9 mouse cellular contexts compared by ENCODE assay signal in the genomic region with DNA sequence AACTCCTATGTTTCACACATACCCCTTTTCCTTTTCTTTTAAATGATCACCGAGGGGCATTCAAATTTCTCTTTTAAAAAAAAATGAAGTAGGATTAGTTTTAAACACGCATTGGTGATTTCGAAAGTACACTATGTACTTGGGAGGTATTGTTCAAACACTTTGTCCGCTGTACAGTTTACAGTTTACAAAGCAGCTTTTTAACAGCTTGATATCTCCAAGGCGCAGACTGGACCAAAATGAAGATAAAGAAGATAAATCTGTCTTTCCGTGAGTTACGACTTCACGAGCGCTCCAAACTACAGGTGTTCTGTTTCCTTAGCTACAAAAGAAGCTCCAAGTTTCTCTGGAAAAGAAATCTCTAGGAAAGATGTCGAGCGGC. TPM values are rescaled to one million over a fixed set of nuclear protein-coding genes. Genes with fewer than 3 reads are reported as not detected.
DNase-seq lines count a peak whose midpoint lies in the region; ATAC-seq and TF ChIP-seq lines count a peak whose summit lies in the region.
"Had no signal": no experiment of that assay in that cellular context is flagged by ENCODE, and none has a peak within 500 bp of the region (broad histone marks: within the 10 kb centered on the region; RNA-seq: fewer than 3 reads in every experiment).

No protein-coding gene starts in this region.

- intact Hi-C loops in left cerebral cortex, postnatal 4 days (cut with DNase I), result no loop called here

- 20% methylated on average over 11 of the region's 11 CpGs for WGBS in heart, embryonic 15.5 days
- WGBS in hindbrain, embryonic 15.5 days, result 24% methylated on average over 11 of the region's 11 CpGs
- WGBS in midbrain, embryonic 10.5 days, result 28% methylated on average over 11 of the region's 11 CpGs

- ATAC-seq in heart, embryonic 15.5 days (replicated peaks; ENCODE audit: insufficient number of reproducible peaks, insufficient read depth, low FRiP score, low read depth), result no peak
- no peak for ATAC-seq in hindbrain, embryonic 15.5 days (ENCODE audit: low FRiP score, low read depth)

- H3K27me3 ChIP-seq in heart, embryonic 15.5 days, result no peaks in the 10 kb centered on the region
- no peaks in the 10 kb centered on the region for H3K27me3 ChIP-seq in MEL (ENCODE audit: control insufficient read depth in 1 of 2, insufficient read depth in 2 of 2, low read length in 2 of 2)
- H3K27me3 ChIP-seq in hindbrain, embryonic 15.5 days, result no peaks in the 10 kb centered on the region
- peaks cover 5% of the 10 kb centered on the region; the same call in 1 of the 2 replicates for H3K27me3 ChIP-seq in midbrain, embryonic 10.5 days (ENCODE audit: low read depth, poor library complexity, severe bottlenecking)

- H3K9ac ChIP-seq in heart, embryonic 15.5 days, result peak overlapping the region; percentile 79
- H3K9ac ChIP-seq in MEL (ENCODE audit: control insufficient read depth, low read depth, low read length, poor library complexity, severe bottlenecking), result peak overlapping the region; percentile 75
- H3K9ac ChIP-seq in hindbrain, embryonic 15.5 days, result peak overlapping the region; percentile 63

- no peak for DNase-seq in heart, adult 8-10 months (ENCODE audit: low spot score)
- DNase-seq in MEL (ENCODE audit: low read depth, low spot score), result peak; percentile 53
- DNase-seq in midbrain, embryonic 10.5 days (ENCODE audit: low spot score), result no peak
- DNase-seq in left cerebral cortex, postnatal 4 days, result no peak
- DNase-seq in adrenal gland, adult 2 months, result no peak
- no peak for DNase-seq in kidney, adult 8-10 months

- no peak for TF ChIP-seq POLR2A in MEL (IDR thresholded peaks at IDR 0.05; ENCODE audit: control insufficient read depth in 1 of 2, insufficient read depth in 1 of 2, low read depth in 1 of 2, low read length in 2 of 2, poor library complexity in 1 of 2)

- H3K4me2 ChIP-seq in heart, embryonic 15.5 days, result peak overlapping the region; percentile 98
- peak overlapping the region; percentile 100 for H3K4me2 ChIP-seq in hindbrain, embryonic 15.5 days

- peaks cover 4% of the 10 kb centered on the region; the same call in 1 of the 2 replicates for H3K4me1 ChIP-seq in heart, embryonic 15.5 days (replicated peaks)
- H3K4me1 ChIP-seq in MEL (ENCODE audit: control insufficient read depth in 1 of 2, insufficient read depth in 2 of 2, low read length in 2 of 2), result peaks cover 0 to 22% of the 10 kb centered on the region in 2 experiments; a peak in 3 of 4 replicates
- peaks cover 12% of the 10 kb centered on the region for H3K4me1 ChIP-seq in hindbrain, embryonic 15.5 days (replicated peaks)
- H3K4me1 ChIP-seq in midbrain, embryonic 10.5 days, result peaks cover 18% of the 10 kb centered on the region

- no peak for TF ChIP-seq CTCF in MEL (IDR thresholded peaks at IDR 0.05 in 2 of 3, conservative IDR thresholded peaks at IDR 0.05 in 1 of 3; ENCODE audit: control insufficient read depth in 1 of 3, insufficient read depth in 1 of 3, low read depth in 2 of 3, low read length in 3 of 3, poor library complexity in 1 of 3, severe bottlenecking in 1 of 3)

- no peaks in the 10 kb centered on the region for H3K9me3 ChIP-seq in heart, embryonic 15.5 days (replicated peaks)
- H3K9me3 ChIP-seq in MEL (replicated peaks; ENCODE audit: insufficient read depth, low read length), result no peaks in the 10 kb centered on the region
- no peaks in the 10 kb centered on the region for H3K9me3 ChIP-seq in hindbrain, embryonic 15.5 days
- H3K9me3 ChIP-seq in midbrain, embryonic 10.5 days (replicated peaks), result no peaks in the 10 kb centered on the region

- no peak for TF ChIP-seq RAD21 in MEL (IDR thresholded peaks at IDR 0.05; ENCODE audit: low read depth, low read length)

- peak; percentile 70 to 81 for TF ChIP-seq EP300 in MEL (IDR thresholded peaks at IDR 0.05; ENCODE audit: low read depth in 1 of 2, low read length in 2 of 2)

- H3K79me2 ChIP-seq in MEL (ENCODE audit: control insufficient read depth, insufficient read depth, low read length, poor library complexity), result peaks cover 4% of the 10 kb centered on the region; the same call in 1 of the 2 replicates

- no peak overlapping the region for H3K27ac ChIP-seq in heart, embryonic 15.5 days
- peak overlapping the region; percentile 42 for H3K27ac ChIP-seq in MEL (ENCODE audit: control insufficient read depth, low read depth, low read length)
- no peak overlapping the region for H3K27ac ChIP-seq in hindbrain, embryonic 15.5 days (replicated peaks)
- H3K27ac ChIP-seq in midbrain, embryonic 10.5 days (replicated peaks), result peak overlapping the region; percentile 82; the same call in 1 of the 2 replicates

- H3K4me3 ChIP-seq in heart, embryonic 15.5 days, result peak overlapping the region; percentile 77
- peak overlapping the region; percentile 66 to 81 for H3K4me3 ChIP-seq in MEL (ENCODE audit: control insufficient read depth in 1 of 2, insufficient read depth in 1 of 2, low read depth in 2 of 2, low read length in 2 of 2)
- peak overlapping the region; percentile 83 for H3K4me3 ChIP-seq in hindbrain, embryonic 15.5 days
- peak overlapping the region; percentile 87 for H3K4me3 ChIP-seq in midbrain, embryonic 10.5 days

- peaks cover 4% of the 10 kb centered on the region for H3K36me3 ChIP-seq in heart, embryonic 15.5 days
- H3K36me3 ChIP-seq in MEL (ENCODE audit: control insufficient read depth in 1 of 2, insufficient read depth in 2 of 2, low read length in 2 of 2), result peaks cover 0 to 16% of the 10 kb centered on the region in 2 experiments; a peak in 2 of 4 replicates
- no peaks in the 10 kb centered on the region for H3K36me3 ChIP-seq in hindbrain, embryonic 15.5 days
- H3K36me3 ChIP-seq in midbrain, embryonic 10.5 days, result peaks cover 12% of the 10 kb centered on the region

TF ChIP-seq in MEL, 35 proteins besides CTCF, POLR2A, EP300 and RAD21 (continues in another document):
- TF ChIP-seq SIN3A (IDR thresholded peaks at IDR 0.05; ENCODE audit: low read length), result peak; percentile 40; the same call in 1 of the 2 replicates

RNA-seq across cellular contexts. Expression of a gene that starts 0.7 kb away (rescaled TPM):
- 5.9 and 8.6 TPM in 2 replicates for polyA plus RNA-seq in heart, embryonic 15.5 days (2015; fragmentation: Nextera tagmentation; extraction: Ambion mirVana)
- 10 to 100 TPM; 15.7 to 29.2 (median 22.4) TPM for total RNA-seq in heart, adult 8-10 months (2022)
- total RNA-seq in MEL (2012; rRNA removed), result 3.4 and 3.9 TPM in 2 replicates
- 1 to 10 TPM in 1 of 2 experiments, not detected in 1; 8.7 TPM for polyA plus RNA-seq in MEL (2012; ENCODE audit: insufficient read depth in 1 of 2, insufficient read length in 2 of 2, low read depth in 1 of 2, low replicate concordance in 2 of 2, missing spikeins in 1 of 2)
- 12.6 and 13.1 TPM in 2 replicates for polyA plus RNA-seq in hindbrain, embryonic 15.5 days (2015; fragmentation: Nextera tagmentation; extraction: Ambion mirVana)
- 9.0 and 9.3 TPM in 2 replicates for polyA plus RNA-seq in midbrain, embryonic 10.5 days (2016; fragmentation: Nextera tagmentation; extraction: Ambion mirVana)
- total RNA-seq in left cerebral cortex, postnatal 4 days (2021), result 10 to 100 TPM in 1 of 2 experiments, 1 to 10 TPM in 1; 9.4 to 10.0 TPM
- total RNA-seq in adrenal gland, adult 2 months (2021), result 10 to 100 TPM; 53.4 to 53.7 TPM
- polyA plus RNA-seq in adrenal gland, adult 2 months (2012; rRNA removed), result 34.9 and 39.7 TPM in 2 replicates

RNA-seq across cellular contexts. Expression of a gene that starts 0.7 kb away (rescaled TPM):
- polyA plus RNA-seq in heart, embryonic 15.5 days (2015; fragmentation: Nextera tagmentation; extraction: Ambion mirVana), result 0.27 and 0.33 TPM in 2 replicates
- not detected for total RNA-seq in heart, adult 8-10 months (2022)
- total RNA-seq in MEL (2012; rRNA removed), result 0.16 and 0.23 TPM in 2 replicates
- polyA plus RNA-seq in MEL (2012; ENCODE audit: insufficient read depth in 1 of 2, insufficient read length in 2 of 2, low read depth in 1 of 2, low replicate concordance in 2 of 2, missing spikeins in 1 of 2), result under 1 TPM in 1 of 2 experiments, not detected in 1; 0.40 TPM
- polyA plus RNA-seq in hindbrain, embryonic 15.5 days (2015; fragmentation: Nextera tagmentation; extraction: Ambion mirVana), result 0.35 and 0.69 TPM in 2 replicates
- 0.12 and 0.22 TPM in 2 replicates for polyA plus RNA-seq in midbrain, embryonic 10.5 days (2016; fragmentation: Nextera tagmentation; extraction: Ambion mirVana)
- total RNA-seq in left cerebral cortex, postnatal 4 days (2021), result under 1 TPM in 1 of 2 experiments, not detected in 1; 0.30 TPM
- total RNA-seq in adrenal gland, adult 2 months (2021), result 1 to 10 TPM; 1.5 to 1.6 TPM
- 1.5 and 1.8 TPM in 2 replicates for polyA plus RNA-seq in adrenal gland, adult 2 months (2012; rRNA removed)
- total RNA-seq: hematopoietic stem cell, adult 5-6 weeks had no signal

RNA-seq across cellular contexts. Expression of a gene that starts 9.6 kb away (rescaled TPM):
- polyA plus RNA-seq in heart, embryonic 15.5 days (2015; fragmentation: Nextera tagmentation; extraction: Ambion mirVana), result not detected in 2 replicates
- total RNA-seq in heart, adult 8-10 months (2022), result 1 to 10 TPM; 4.4 to 5.6 (median 5.0) TPM
- 0.10 and 0.19 TPM in 2 replicates for total RNA-seq in MEL (2012; rRNA removed)
- under 1 TPM in 1 of 2 experiments, not detected in 1; 0.08 TPM for polyA plus RNA-seq in MEL (2012; ENCODE audit: insufficient read depth in 1 of 2, insufficient read length in 2 of 2, low read depth in 1 of 2, low replicate concordance in 2 of 2, missing spikeins in 1 of 2)
- polyA plus RNA-seq in hindbrain, embryonic 15.5 days (2015; fragmentation: Nextera tagmentation; extraction: Ambion mirVana), result 0.60 and 1.3 TPM in 2 replicates
- 0.04 and 0.10 TPM in 2 replicates for polyA plus RNA-seq in midbrain, embryonic 10.5 days (2016; fragmentation: Nextera tagmentation; extraction: Ambion mirVana)
- total RNA-seq in left cerebral cortex, postnatal 4 days (2021), result not detected
- 100 to 1,000 TPM; 564 to 869 TPM for total RNA-seq in adrenal gland, adult 2 months (2021)
- polyA plus RNA-seq in adrenal gland, adult 2 months (2012; rRNA removed), result 554 and 930 TPM in 2 replicates
- total RNA-seq: hematopoietic stem cell, adult 5-6 weeks had no signal

RNA-seq across cellular contexts. Expression of a gene that starts 26.7 kb away (rescaled TPM):
- polyA plus RNA-seq in heart, embryonic 15.5 days (2015; fragmentation: Nextera tagmentation; extraction: Ambion mirVana), result 1.6 and 2.8 TPM in 2 replicates
- 1 to 10 TPM; 1.2 to 1.4 (median 1.2) TPM for total RNA-seq in heart, adult 8-10 months (2022)
- total RNA-seq in MEL (2012; rRNA removed), result 12.1 and 13.1 TPM in 2 replicates
- 10 to 100 TPM in 1 of 2 experiments, not detected in 1; 15.6 TPM for polyA plus RNA-seq in MEL (2012; ENCODE audit: insufficient read depth in 1 of 2, insufficient read length in 2 of 2, low read depth in 1 of 2, low replicate concordance in 2 of 2, missing spikeins in 1 of 2)
- polyA plus RNA-seq in hindbrain, embryonic 15.5 days (2015; fragmentation: Nextera tagmentation; extraction: Ambion mirVana), result 2.1 TPM in 2 replicates
- polyA plus RNA-seq in midbrain, embryonic 10.5 days (2016; fragmentation: Nextera tagmentation; extraction: Ambion mirVana), result 5.6 and 6.0 TPM in 2 replicates
- 1 to 10 TPM; 4.1 to 4.7 TPM for total RNA-seq in left cerebral cortex, postnatal 4 days (2021)
- 1 to 10 TPM; 1.8 to 4.2 TPM for total RNA-seq in adrenal gland, adult 2 months (2021)
- polyA plus RNA-seq in adrenal gland, adult 2 months (2012; rRNA removed), result 2.9 and 4.7 TPM in 2 replicates

RNA-seq across cellular contexts. Expression of a gene that starts 51.3 kb away (rescaled TPM):
- 0.14 TPM in 1 of 2 replicates, not detected in the other for polyA plus RNA-seq in heart, embryonic 15.5 days (2015; fragmentation: Nextera tagmentation; extraction: Ambion mirVana)
- total RNA-seq in heart, adult 8-10 months (2022), result not detected
- total RNA-seq in MEL (2012; rRNA removed), result not detected in 2 replicates
- not detected for polyA plus RNA-seq in MEL (2012; ENCODE audit: insufficient read depth in 1 of 2, insufficient read length in 2 of 2, low read depth in 1 of 2, low replicate concordance in 2 of 2, missing spikeins in 1 of 2)
- polyA plus RNA-seq in hindbrain, embryonic 15.5 days (2015; fragmentation: Nextera tagmentation; extraction: Ambion mirVana), result 0.19 TPM in 1 of 2 replicates, not detected in the other
- polyA plus RNA-seq in midbrain, embryonic 10.5 days (2016; fragmentation: Nextera tagmentation; extraction: Ambion mirVana), result 0.12 TPM in 1 of 2 replicates, not detected in the other
- under 1 TPM; 0.46 to 0.70 TPM for total RNA-seq in left cerebral cortex, postnatal 4 days (2021)
- not detected for total RNA-seq in adrenal gland, adult 2 months (2021)
- 0.48 TPM in 1 of 2 replicates, not detected in the other for polyA plus RNA-seq in adrenal gland, adult 2 months (2012; rRNA removed)
- total RNA-seq: hematopoietic stem cell, adult 5-6 weeks had no signal

Comparison
In these comparisons a context has a peak if more than half of its experiments do, and no peak if none do; other contexts are left out.
1. H3K27ac ChIP-seq: peak in MEL (single experiment) and midbrain, embryonic 10.5 days (single experiment); none in heart, embryonic 15.5 days (single experiment) and hindbrain, embryonic 15.5 days (single experiment).
2. RNA of a gene that starts 9.6 kb away (polyA plus RNA-seq): 554 to 930 TPM in adrenal gland, adult 2 months; 0.60 to 1.3 TPM in hindbrain, embryonic 15.5 days, 0.08 TPM in MEL, not detected in heart, embryonic 15.5 days and 0.04 to 0.10 TPM in midbrain, embryonic 10.5 days; every median in the first group is over 100 times any median in the second.
3. Peak in every context shown above with its lines, with median percentiles within 50 percentile points of each other: H3K4me3 ChIP-seq and H3K9ac ChIP-seq.